Mouse (Mus musculus) stomach, postnatal 0 days (tissue): ENCODE measurements around the gene Sphk2.

Experiments used
- CTCF ChIP-seq: IDR thresholded peaks from 2 replicates; pipeline ENCODE4 v1.5.1; 2016; ENCODE audit warnings: antibody characterized with exemption, low read depth, mild to moderate bottlenecking, moderate library complexity
- EP300 ChIP-seq: optimal IDR thresholded peaks from 2 replicates; pipeline ENCODE3; 2016; ENCODE audit warnings: antibody characterized with exemption

- TF ChIP-seq EP300: no peak
- peak; percentile 52 for TF ChIP-seq CTCF
Measured at GRCm38 (mm10) chr7:45720413-45721233, 2.8 kb upstream of the Sphk2 start, which contains the start of gene Fam83e.
